Mouse (Mus musculus): Measurements from ENCODE around the gene Gm14597. TPM values are rescaled to one million over a fixed set of nuclear protein-coding genes. Genes with fewer than 3 reads are reported as not detected.
"Not testable (repeated sequence)": the region's sequence is repeated elsewhere in the genome, so short reads cannot be mapped to it uniquely, and the experiment has no call there.

The Gm14597 gene
- total RNA-seq (2021), result not detected
- long read RNA-seq, experiment 1, result 0 reads
- long read RNA-seq, experiment 2, result 0 reads

- DNase-seq, result not testable (repeated sequence)
Observed at GRCm38 (mm10) chrX:53608879-53609278, at the start of gene Gm14597. Gene Gm14597, minus strand, starts transcription at chrX:53608979.

GRCm38 (mm10) chrX:53652917-53653316, 44.1 kb upstream of the Gm14597 start:
- DNase-seq, result not testable (repeated sequence)

GRCm38 (mm10) chrX:53645885-53646284, 37.1 kb upstream of the Gm14597 start:
- peak; percentile 3 for DNase-seq

GRCm38 (mm10) chrX:53642980-53643961, 34.5 kb upstream of the Gm14597 start, which contains the start of gene Rtl8a:
Gene Rtl8a, minus strand, starts transcription at chrX:53643682.
- DNase-seq, result peak; percentile 87

GRCm38 (mm10) chrX:53642604-53642979, 33.8 kb upstream of the Gm14597 start:
- DNase-seq, result not testable (repeated sequence)

- not testable (repeated sequence) for DNase-seq
Observed at GRCm38 (mm10) chrX:53638107-53638506, 29.3 kb upstream of the Gm14597 start.

GRCm38 (mm10) chrX:53611395-53611794, 2.6 kb upstream of the Gm14597 start:
- DNase-seq, result not testable (repeated sequence)

GRCm38 (mm10) chrX:53610571-53610970, 1.8 kb upstream of the Gm14597 start:
- peak; percentile 78 for DNase-seq

- peak; percentile 4 for DNase-seq
Observed at GRCm38 (mm10) chrX:53608122-53608813, 511 bp downstream of the Gm14597 start.

GRCm38 (mm10) chrX:53607242-53608121, 1.3 kb downstream of the Gm14597 start, which contains the start of gene Rtl8c:
Gene Rtl8c, plus strand, starts transcription at chrX:53608032.
- DNase-seq, result peak; percentile 78

- not testable (repeated sequence) for DNase-seq
Observed at GRCm38 (mm10) chrX:53606176-53606575, 2.6 kb downstream of the Gm14597 start.

- peak; percentile 72 for DNase-seq
Observed at GRCm38 (mm10) chrX:53599993-53600392, 8.8 kb downstream of the Gm14597 start.

- not testable (repeated sequence) for DNase-seq
Observed at GRCm38 (mm10) chrX:53583404-53583803, 25.4 kb downstream of the Gm14597 start.

GRCm38 (mm10) chrX:53581407-53581806, 27.4 kb downstream of the Gm14597 start:
- not testable (repeated sequence) for DNase-seq

GRCm38 (mm10) chrX:53579311-53579710, 29.5 kb downstream of the Gm14597 start:
- peak; percentile 13 for DNase-seq

Other genes with a start within 250 kb of the Gm14597 start
- 10 to 100 TPM; 25.7 to 29.2 TPM for gene Mospd1, start 238.5 kb downstream of the Gm14597 start, total RNA-seq (2021)
- gene Etd, start 174.1 kb downstream of the Gm14597 start, total RNA-seq (2021), result not detected
- 10 to 100 TPM; 83.5 to 86.7 TPM for gene Rtl8c, start 947 bp downstream of the Gm14597 start, total RNA-seq (2021)
- gene Rtl8a, start 34.7 kb upstream of the Gm14597 start, total RNA-seq (2021), result 100 to 1,000 TPM; 140 to 145 TPM
- gene Rtl8b, start 61.4 kb upstream of the Gm14597 start, total RNA-seq (2021), result 10 to 100 TPM; 87.7 to 93.6 TPM
- not detected for gene 4930502E18Rik, start 115.8 kb upstream of the Gm14597 start, total RNA-seq (2021)
- not detected for gene 1700013H16Rik, start 148.9 kb upstream of the Gm14597 start, total RNA-seq (2021)
- not detected for gene Zfp36l3, start 167.4 kb upstream of the Gm14597 start, total RNA-seq (2021)
- 1 to 10 TPM; 1.3 to 1.4 TPM for gene Xlr, start 188.7 kb upstream of the Gm14597 start, total RNA-seq (2021)

All from adrenal gland, postnatal 10 days (tissue).